Mouse (Mus musculus): ENCODE measurements around the gene Mapk10.

GRCm38 (mm10) chr5:103211101-103211848 is at the start of gene Mapk10:
- TF ChIP-seq CTCF (IDR thresholded peaks at IDR 0.05; ENCODE audit: control insufficient read depth, insufficient read depth, insufficient replicate concordance, low read depth, low read length) (no peak), POLR2A (IDR thresholded peaks at IDR 0.05; ENCODE audit: control insufficient read depth, low read depth, low read length) (no peak; the same call in 1 of the 2 replicates)
